Mouse (Mus musculus) CD4-positive helper T cell, adult 2 months (primary cell): ENCODE measurements around the gene L3mbtl1.
"Not testable (repeated sequence)": the region's sequence is repeated elsewhere in the genome, so short reads cannot be mapped to it uniquely, and the experiment has no call there.

Experiments used
- DNase-seq: peaks from one replicate; pipeline ENCODE4 v3.0.0-alpha.2; 2012; ENCODE audit warnings: low read depth, missing footprints, low spot score

Gene L3mbtl1

DNA sequence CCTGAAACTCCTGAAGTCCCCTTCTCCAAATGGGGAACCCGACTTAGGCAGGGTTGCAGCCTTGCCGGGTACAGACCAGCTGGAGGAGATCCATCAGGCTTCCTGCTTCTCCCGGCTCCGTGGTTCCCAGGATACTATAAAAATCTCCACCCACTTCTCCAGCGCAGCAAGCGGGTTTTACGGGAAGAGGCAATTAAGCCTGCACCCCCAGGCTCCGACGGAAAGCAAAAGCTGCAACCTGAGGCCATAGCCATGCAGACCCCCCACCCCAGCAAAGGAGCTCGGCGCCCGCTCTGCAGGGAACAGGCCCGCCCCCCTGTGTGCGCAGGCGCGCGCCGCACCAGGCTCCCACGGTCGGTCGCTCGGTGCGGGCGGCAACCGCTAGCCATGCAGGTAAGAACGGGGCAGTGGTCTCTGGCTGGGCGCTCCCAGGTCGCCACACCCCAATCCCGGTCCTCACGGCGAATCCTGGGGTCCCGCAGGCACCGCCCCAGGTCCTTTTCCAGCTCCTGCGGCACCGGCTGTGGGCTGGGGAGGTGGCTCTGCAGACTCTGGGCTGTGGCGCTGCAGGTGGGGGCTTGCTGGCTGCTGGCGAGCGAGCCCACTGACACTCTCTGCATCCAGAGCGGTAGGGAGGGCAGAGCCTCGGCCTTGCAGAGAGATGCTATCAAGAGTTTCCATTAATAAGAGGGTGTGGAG lies at the start of gene L3mbtl1:
Gene L3mbtl1 (plus strand): TSS at position 325 of the 699 bp plus-strand sequence.
- no peak for DNase-seq

- not testable (repeated sequence) for DNase-seq
Measured at GRCm38 (mm10) chr2:162899256-162899655, 44.0 kb upstream of the L3mbtl1 start.

GRCm38 (mm10) chr2:162899880-162900589 lies 43.2 kb upstream of the L3mbtl1 start:
- no peak for DNase-seq

- DNase-seq: no peak
Measured at GRCm38 (mm10) chr2:162900590-162900916, 42.7 kb upstream of the L3mbtl1 start.

GRCm38 (mm10) chr2:162905902-162906301 lies 37.4 kb upstream of the L3mbtl1 start:
- no peak for DNase-seq

GRCm38 (mm10) chr2:162908052-162908491 lies 35.2 kb upstream of the L3mbtl1 start:
- no peak for DNase-seq

DNA sequence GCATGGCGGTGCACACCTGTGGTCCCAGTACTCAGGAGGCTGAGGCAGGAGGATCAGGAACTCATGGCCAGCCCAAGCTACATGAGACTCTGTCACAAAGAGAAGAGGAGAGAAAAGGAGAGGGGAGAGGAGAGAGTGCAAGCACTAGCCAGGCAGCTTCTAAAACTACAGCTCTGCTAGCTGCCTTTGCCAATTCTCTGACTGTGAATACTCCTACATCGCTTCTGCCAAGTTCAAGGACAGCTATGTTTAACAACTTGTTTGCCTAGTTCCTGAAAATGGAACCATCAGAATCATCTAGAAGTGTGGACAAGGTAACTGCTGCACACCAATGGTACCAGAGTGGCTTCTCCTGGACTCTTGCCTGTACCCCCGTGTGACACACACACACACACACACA lies 29.2 kb upstream of the L3mbtl1 start:
- DNase-seq: no peak

- DNase-seq: no peak
Measured at GRCm38 (mm10) chr2:162914519-162914918, 28.8 kb upstream of the L3mbtl1 start.

- DNase-seq: no peak
Measured at GRCm38 (mm10) chr2:162919926-162920325, 23.3 kb upstream of the L3mbtl1 start.

DNA sequence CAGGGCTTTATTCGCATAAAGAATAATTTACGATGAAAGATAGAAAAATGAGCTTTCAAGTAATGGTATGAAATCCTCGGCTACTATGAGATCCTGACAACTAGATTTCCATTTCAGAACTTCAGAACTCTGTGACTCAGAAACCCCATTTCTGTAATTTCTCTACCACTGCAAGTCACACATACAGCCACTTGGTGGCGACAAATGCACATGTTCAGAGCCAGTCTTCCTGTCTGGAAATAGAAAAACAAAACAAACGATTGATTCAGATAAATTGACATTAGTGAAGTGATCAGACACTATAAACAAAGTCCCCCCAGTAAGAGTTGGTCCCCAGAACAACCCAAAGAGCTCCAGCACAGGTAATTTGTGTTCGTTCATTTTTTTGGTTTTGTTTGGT lies 21.1 kb upstream of the L3mbtl1 start:
- peak; percentile 74 for DNase-seq

- DNase-seq: peak; percentile 32
Measured at GRCm38 (mm10) chr2:162922834-162923233, 20.4 kb upstream of the L3mbtl1 start.

DNA sequence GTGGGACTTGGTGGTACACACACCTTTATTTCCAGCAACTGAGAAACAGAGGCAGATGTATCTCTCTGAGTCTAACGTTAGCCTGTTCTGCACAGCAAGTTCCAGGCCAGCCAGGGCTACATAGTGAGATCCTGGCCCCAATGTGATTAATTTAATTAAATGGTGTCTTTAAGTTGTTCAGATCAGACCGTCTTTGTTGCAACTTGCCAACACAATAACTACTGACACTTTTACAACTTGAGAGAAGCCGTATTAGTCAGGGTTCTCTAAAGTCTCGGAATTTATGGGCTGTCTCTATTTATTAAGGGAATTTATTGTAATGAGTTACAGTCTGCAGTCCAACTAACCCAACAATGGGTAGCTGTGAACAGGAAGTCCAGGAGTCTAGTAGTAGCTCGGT lies 19.1 kb upstream of the L3mbtl1 start:
- DNase-seq: no peak

- DNase-seq: no peak
Measured at GRCm38 (mm10) chr2:162927918-162928585, 15.2 kb upstream of the L3mbtl1 start.

- no peak for DNase-seq
Measured at GRCm38 (mm10) chr2:162929704-162930103, 13.6 kb upstream of the L3mbtl1 start.

GRCm38 (mm10) chr2:162930516-162931122 lies 12.7 kb upstream of the L3mbtl1 start:
- peak; percentile 66 for DNase-seq

- DNase-seq: peak; percentile 97
Measured at GRCm38 (mm10) chr2:162931123-162931673, 12.1 kb upstream of the L3mbtl1 start, which contains the start of gene Srsf6. TSS of gene Srsf6 (plus strand) at chr2:162931528.

DNA sequence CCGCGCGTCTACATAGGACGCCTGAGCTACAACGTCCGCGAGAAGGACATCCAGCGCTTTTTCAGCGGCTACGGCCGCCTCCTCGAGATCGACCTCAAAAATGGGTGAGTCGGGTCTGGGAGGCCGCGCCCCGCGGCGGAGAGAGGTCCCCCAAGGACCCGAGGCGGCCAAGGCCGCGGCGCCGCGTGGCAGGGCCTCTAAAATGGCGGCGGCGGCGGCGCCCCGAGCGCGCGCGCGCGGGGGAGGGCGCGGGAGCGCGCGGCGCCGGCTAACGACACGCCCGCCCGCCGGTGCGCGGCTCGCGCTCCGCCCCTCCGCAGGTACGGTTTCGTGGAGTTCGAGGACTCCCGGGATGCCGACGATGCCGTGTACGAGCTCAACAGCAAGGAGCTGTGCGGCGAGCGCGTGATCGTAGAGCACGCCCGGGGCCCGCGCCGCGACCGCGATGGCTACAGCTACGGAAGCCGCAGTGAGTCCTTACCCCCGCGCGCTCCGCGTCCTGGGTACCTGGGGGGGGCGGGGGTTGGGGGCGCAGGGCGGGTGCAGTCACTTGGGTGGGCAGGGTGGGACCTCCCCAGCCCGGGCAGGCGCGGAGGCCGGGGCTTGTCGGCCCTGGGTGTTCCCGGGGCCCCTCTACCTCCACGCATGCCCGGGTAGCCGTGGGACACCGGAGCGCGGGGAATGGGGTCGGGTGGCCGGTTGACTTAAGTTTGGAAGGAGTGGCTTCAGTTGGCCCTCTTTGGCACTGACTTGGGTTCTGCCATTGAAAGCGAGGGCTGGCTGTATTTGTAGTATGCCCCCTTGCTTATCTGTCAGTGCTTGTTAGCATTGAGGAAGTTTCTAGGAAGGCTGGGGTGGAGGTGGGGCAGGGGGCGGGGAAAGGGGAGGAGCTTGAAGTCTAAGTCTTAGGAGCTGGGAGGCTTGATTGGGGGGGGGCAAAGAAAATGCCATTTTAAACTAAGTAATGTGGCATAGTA lies 11.3 kb upstream of the L3mbtl1 start:
- DNase-seq: peak; percentile 85

DNA sequence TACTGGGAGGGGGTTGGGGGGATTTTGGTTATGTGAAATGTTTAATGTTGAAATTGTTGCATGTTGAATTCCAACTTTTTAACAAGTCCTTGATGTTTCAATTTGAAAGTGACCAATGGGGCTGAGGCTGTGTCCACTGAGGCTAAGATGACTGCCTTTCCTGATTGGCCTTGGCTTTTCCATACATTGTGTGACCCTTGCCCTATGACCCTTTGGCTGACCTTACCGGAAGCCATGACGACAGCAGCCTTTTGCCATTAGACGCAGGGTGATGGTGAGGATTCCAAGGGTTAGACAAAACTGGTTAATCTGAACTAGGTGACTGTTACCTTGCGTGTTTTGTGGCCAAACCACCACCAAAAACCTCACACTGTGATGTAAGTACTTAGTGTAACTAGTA lies 10.6 kb upstream of the L3mbtl1 start:
- peak; percentile 26 for DNase-seq

DNA sequence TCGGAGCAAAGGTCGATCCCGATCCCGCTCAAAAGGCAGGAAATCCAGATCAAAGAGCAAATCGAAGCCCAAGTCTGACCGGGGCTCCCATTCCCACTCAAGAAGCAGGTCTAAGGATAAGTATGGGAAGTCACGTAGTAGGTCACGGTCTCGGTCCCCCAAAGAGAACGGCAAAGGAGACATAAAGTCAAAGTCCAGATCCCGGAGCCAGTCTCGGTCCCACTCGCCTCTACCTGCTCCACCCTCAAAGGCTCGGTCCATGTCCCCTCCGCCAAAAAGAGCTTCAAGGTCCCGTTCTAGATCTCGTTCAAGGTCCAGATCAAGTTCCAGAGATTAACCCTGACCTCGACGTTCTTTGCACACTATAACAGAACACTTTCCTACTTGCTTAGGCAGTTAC lies 8.9 kb upstream of the L3mbtl1 start:
- DNase-seq: no peak

- DNase-seq: no peak
Measured at GRCm38 (mm10) chr2:162935700-162936099, 7.6 kb upstream of the L3mbtl1 start.

DNA sequence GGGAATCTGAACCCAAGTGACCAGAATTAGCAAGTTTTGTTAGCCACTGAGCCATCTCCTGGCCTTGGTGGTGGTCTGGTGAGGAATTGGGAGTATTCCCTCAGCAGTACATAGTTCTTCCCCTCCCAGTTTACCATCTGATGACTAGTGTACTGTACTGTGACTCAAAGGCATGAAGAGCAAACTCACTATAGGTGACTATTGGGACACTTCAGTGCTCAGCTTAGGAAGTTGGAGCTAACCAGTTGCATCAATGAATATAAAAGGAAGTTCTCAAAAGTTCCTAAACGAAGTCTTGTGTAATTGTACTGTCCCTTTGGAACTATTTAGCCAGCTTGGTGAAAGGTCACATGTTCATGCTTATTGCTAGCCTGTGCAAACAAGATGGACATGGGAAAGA lies 3.7 kb upstream of the L3mbtl1 start:
- no peak for DNase-seq
